Mouse (Mus musculus) right cerebral cortex, adult 2 months (tissue): ENCODE measurements around the gene Hoxa4.

Experiments used
- DNase-seq, 2 experiments: peaks; one replicate each; pipeline ENCODE4 v3.0.0; 2021 to 2022; ENCODE audit warnings: low spot score in 2 of 2

Gene Hoxa4

DNA sequence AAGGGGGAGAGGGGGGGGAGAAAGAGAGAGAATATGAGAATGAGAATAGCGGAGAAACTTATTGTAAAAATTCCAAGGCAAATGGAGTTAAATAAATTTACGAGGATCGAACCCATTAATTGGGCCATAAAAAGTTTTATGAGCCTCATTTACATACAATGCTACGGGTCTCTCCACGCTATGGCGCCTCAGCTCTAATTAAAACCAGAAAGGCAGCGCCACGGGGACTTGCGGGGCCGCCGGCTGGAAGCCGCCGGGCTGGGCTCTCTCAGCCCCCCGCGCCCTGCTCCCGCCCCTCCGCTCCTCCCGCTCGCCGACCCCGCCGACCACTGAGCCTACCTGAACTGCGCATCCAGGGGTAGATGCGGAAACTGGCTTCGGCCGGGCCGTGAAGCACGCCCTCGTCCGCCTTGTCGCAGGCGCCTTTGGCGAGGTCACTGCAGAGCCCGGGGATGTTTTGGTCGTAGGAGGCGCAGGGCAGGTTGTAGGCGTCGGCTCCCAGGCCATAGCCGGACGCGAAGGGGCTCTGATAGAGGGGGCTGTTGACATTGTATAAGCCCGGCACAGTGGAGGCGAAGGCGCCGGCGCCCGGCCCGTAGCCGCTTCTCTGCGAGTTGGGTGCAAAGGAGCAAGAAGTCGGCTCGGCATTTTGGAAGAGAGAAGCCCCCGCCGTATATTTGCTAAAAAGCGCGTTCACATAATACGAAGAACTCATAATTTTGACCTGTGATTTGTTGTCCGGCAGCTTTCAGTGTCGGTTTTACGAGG lies 25.3 kb upstream of the Hoxa4 start:
- DNase-seq: no peak

DNA sequence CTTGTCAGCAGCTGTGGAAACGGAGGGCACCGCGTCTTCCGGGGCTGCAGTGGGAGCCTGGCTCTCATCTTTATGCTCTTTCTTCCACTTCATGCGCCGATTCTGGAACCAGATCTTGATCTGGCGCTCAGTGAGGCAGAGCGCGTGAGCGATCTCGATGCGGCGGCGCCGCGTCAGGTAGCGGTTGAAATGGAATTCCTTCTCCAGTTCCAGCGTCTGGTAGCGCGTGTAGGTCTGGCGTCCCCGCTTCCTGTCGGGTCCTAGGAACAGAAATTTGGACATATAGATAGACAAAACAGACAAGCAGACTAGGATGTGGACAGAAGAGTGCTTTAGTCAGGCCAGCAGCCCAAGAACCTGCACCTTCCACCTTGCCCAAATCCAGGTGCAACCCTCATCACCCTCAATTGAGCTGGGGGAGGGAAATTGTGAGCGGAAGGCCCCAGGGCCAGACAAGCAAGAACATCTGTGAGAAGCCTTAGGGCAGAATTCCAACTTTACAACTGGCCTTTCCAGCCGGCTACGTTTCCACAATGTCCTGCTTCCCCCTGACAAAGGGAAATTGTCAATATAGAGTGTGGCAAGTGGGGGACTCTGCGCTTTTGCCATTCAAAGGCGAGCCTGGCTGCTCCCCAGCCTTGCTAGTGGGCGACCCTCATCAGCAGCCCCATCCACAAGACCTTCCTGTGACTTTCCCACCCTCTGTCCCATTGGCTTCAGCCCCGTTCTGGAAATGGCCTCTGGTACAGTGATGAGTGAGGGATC lies 24.4 kb upstream of the Hoxa4 start:
- DNase-seq: peak in 1 of 2 experiments; percentile 4

DNA sequence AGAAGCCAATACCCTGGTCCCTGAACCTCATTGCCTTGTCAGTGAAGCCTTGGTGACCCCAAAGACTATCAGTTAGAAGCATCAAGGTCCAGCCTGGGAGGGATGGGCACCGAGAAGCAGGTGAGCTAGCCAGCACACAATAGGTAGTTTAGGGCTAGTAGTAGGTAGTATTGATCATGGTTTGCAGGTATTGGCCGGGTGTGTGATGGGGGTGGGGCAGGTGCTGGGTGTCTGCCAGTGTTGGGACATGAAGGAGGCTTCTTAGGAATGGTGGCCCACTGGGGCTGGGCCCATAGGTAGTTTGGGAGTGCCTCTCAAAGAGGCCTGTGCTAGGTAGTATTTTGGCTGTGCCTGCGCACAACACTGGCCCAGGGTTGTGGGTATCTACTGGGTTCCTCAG lies 23.5 kb upstream of the Hoxa4 start:
- no peak for DNase-seq

DNA sequence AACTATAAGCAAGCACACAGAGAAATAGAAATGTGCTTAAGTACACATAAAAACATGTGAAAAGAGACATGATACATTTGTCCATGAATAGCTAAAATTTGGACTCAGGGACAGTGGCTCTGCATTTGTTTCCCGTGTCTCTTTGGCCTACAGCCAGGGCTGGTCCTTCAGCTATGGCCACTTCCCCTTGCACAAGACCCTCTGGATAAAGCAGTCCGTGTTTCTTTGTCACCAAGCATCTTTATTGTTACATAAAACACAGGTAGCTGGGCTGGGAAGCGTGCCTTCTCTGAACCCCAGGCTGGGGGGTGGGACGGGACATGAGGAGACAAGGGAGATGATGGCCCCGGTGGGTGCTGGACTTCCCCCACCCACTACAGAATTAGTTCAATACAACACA lies 22.7 kb upstream of the Hoxa4 start:
- no peak for DNase-seq

DNA sequence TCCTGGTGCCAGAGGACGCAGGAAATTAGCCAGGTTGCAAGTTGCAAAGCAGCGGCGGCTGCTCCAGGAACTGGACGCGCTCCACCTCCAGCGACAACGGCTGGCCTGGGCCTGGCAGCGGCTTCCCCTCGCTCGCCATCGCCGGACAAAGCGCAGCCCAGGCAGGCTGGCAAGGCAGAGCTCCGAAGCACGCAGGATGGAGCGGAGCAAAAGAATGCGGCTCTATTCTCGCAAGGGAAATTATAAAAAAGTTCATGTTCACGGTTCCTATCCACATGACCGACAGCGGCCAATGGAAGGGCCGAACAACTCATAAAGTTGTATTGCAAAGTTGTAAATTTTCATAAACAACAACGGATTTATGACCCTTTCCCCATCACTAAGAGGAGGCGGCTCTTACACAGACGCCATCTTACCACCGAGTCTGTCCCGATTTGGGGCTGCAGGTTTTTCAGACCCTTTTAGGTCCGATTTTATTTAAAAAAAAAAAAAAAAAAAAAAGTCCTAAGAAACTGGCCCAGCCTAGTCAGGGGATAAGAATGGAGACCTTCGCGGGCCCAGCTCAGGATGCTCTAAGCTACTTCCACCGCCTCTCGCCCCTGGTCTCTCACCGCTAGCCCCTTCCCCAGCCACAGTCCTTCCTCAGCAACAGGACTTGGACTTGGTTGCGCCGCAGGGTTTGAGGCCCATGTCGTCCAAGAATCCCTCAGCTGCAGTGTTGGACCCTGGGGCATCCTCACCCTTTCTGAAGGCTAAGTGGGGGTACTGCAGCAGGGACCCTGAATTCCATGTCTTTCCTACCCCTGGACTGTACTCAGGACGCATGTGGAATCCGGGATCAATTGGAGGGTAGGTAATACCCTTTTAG lies 21.8 kb upstream of the Hoxa4 start, which contains the start of the genes Hoxa3 and Gm28308:
Gene Hoxa3, minus strand, starts transcription at position 218 of the 868 bp plus-strand sequence.
Gene Gm28308, minus strand, starts transcription at position 221 of the 868 bp plus-strand sequence.
- DNase-seq: no peak

DNA sequence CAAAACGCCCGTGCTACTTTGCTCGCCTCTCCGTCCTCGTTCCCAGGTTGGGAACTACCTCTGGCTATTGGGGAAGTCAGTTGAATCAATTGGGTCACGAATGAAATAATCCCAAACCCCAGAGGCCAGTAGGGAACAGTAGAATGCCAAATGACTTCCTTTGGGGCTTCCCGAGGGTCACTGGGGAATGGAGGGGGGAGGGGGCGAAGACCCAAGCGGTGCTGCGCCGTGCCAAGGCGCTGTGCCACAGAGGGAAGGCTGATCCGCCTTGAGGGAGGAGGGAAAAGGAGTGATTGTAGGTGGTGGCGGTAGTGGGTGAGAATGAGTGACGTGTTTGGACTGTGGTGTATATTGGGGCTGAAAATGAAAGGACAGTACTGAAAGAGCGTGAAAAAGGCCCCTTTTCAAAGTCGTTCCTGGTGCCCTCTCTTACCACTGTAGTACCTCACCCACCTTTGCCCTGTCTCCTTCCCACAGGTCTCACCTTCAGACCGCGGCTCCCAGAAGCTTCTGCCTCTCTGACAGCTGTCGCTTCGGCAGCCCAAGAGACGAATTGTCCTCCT lies 21.1 kb upstream of the Hoxa4 start:
- DNase-seq: no peak

DNA sequence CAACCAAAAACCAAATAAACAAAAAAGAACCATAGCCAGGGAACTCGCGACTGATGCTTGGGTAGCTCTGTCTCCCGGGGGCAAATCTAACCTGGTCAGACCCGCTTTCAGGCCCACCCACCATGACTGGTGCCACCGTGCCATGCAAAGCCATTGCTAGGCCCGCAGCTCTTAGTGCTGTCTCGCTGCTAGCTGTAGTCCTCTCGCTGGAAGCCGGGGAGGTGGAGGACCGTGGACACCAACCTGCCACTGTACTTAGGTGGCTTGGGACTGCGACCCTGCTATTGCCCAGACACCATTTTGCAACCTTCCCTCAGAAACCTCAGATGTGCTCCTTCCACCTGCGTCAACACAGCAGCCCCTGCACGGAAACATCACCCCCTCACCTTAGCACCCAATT lies 20.4 kb upstream of the Hoxa4 start:
- DNase-seq: no peak

DNA sequence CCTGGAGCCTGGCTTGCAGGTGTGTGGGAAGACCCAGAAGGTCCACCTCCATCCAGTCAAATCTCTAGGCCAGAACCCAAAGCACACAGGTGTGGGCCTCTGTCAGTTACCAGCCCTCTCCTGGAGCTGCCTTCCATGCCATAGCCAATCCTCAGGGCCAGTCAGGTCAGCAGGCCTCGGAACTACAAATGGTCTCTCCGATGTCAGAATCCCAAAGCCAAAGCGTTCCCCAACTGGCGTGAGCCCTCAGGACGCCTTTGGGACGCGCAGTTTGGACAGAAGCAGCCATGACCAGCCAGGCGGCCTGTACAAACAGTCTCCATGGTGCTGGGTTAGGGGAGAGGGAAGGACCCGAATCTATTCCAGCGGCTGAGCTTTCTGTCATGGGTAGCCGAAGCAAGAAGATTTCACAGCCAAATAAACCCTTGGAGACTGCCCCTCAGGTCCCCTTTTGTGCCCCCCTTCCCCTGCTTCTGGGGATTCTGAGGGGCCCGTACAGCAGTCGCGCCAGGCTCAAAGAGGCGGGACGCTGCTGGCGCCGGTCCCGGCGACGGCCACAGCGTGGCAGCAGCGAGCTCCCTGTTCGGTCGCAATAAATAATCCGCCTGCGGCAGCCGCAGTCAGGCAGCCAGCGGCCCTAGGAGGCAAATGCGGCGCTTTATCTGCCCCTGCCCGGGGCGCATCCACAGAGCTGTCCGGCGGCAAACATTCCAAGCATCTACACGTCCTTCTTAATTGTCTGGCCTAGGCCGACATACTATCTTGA lies 19.8 kb upstream of the Hoxa4 start:
- DNase-seq: peak; percentile 38 to 65

DNA sequence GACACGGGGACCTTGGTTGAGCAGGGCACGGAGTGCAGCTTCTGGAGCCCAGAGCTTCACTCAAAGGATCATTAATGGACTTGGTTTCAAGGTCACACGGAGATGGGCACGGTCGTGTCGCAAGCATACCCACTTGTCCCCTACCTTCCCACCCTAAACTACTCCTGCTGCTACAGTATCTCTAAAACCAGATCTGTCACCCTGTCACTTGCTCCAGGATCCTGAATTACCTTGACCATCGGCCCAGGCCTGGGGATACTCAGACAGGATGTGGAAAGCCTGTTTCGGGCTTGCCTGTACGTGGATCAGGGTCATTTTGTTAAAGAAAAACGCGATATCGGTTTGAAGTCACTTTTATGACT lies 18.1 kb upstream of the Hoxa4 start:
- DNase-seq: no peak

DNA sequence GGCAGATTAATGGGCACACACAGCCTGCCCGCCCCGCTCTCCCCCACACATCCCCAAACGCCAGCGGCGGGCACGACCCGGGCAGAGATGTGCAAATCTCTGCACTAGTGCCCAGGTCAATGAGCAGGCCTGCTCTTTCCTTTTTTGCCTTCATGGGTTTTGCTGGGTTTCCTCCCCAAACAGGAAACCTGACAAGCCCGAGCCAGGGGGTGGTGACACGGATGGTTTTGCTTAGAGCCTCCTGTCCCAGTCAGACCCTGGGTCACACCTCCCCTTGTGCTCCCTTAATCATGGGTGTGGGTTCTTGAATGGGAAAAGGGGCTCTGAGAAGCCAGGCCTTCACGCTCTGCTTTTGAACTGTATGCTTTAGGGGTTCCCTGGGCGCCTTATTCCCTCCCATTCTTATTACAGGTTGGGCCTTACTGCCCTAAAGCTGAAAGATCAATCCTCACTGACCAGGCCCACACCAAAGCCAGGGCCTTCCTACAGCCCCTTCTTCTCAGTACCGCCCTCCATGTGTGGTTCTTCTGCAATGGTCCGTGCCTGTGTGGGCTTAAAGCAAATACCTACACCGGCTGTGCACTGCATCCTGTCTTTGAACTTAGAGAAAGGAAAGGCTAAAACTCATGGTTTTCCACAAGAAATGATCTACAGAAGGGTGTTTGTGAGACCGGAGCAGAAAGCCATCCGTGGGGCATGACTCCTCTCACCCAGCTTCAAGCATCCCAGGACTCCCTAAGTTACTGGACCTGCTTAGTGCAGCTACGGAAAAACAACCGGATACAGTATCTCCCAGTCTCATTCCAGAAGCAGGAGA lies 17.5 kb upstream of the Hoxa4 start:
- DNase-seq: no peak

DNA sequence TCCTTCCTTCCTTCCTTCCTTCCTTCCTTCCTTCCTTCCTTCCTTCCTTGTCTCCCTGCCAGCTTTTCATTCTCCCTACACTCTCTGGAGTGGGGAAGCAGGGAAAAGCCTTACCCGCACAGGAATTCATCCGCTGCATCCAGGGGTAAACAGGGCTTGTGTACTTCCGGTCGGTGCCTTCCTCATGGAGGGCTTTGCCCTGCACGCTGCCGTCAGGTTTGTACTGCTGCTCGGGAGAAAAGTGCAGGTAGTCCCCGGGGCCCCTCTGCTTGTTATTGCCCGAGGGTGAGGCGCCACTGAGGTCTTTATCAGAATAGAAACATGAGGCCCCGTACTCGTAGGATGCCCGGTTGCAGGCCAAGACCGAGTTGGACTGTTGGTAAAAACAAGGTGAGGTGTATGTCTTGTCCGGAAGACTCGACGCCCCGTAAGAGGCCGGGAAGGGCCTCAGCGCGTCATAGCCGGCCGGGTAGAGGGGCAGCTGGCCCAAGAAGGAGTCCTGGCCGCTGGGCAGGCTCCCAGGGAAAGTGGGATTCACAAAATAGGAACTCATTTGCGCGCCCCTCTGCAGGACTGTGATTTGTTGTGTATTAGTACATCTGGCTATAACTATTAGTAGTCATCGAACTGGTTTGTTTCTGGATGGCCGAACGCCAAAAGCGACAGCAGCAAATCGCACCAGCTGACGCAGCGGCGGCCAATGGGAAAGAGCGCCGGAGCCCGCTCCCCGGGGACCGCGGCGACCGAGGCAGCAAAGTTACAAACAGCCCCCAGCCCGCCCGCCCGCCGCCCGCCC lies 16.7 kb upstream of the Hoxa4 start, which contains the start of gene Hoxa6:
Gene Hoxa6, minus strand, starts transcription at position 651 of the 796 bp plus-strand sequence.
- DNase-seq: no peak

DNA sequence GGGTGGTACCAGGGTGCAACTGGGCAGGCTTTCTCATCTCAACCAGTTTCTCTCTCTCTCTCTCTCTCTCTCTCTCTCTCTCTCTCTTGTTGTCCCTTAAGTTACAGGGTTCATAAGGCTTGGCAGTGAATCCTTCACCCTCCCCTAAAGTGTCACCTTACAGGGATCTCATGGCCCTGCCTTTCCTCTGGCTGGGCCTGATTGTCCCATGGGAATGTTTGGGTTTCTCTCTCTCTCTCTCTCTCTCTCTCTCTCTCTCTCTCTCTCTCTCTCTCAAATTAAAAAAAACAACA lies 16.1 kb upstream of the Hoxa4 start:
- no peak for DNase-seq

DNA sequence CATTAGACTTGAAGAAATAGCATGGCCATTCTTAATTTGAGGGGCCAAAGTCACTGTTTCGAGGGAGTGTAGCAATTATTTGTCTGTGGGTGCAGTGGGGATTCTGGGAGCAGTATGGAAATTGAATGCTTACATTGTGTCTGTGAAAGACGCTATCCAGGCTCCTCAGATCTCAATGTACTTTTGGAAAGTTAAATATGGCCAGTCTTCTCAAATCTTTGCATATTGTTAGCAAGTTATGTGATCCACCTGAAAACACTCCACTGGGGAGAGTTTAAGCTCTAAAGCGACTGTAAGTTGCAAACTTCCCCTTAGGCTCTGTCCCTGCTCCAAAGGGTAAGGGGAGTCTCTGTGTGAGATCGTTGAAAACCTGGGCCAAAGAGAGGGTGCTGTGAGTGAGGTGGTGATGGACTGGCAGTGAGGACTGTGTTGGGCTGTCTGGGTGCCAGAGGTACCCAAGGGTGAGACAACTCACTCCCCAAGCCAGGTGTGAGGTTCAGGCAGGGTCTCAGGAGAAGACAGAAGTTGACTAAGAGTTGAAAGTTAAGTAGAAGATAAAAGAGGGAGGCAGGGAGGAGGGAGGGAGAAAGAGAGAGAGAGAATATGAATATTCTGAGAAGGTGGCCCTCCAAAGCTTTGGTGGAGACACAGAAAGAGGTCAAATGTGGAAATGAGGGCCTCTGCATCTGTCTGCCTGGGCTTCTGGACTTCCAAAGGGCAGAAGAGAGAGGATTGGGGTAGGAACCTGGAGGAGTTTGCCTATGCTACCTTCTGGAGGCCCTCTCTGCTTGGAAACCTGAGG lies 15.5 kb upstream of the Hoxa4 start:
- no peak for DNase-seq

DNA sequence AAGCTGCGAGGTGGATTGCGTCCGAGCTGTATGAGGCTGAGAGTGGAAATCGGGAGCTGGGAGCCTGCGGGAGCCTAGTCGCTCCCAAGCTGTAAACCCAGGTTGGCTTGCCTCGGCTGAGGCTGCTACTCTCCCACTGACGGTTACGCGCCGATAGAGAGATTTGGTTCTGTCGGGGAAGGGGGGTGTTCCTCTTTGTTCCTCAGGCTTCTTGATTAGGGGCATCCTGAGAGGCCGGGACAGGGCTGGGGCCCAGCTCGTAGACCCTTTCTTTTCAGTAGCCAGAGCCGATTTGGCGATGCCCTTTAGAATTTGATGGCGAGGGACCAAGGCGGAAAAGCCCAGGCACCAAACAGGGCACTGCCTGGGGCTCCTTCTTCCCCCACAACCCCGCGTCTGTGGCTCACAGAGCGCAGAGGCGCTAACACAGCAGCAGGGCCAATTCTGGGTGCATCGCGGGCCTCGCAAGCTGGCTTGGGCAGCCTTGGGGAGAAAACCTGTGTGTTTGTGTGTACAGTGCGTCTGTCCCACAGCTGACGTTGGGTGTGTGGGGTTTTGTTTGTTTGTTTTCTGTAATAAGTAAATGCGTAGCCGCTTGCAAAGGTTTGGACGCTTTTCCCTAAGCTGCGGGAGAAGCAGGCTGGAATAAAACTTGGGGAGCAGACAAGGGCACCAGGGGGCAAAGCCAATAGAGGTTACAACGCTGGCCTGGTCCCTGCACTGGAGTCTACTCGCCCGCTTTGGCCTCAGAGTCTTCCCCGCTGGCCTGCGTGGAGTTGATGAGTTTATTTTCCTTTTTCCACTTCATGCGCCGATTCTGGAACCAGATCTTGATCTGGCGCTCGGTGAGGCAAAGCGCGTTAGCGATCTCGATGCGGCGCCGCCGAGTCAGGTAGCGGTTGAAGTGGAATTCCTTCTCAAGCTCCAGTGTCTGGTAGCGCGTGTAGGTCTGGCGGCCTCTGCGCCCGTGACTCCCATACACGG lies 14.4 kb upstream of the Hoxa4 start:
- DNase-seq: no peak

DNA sequence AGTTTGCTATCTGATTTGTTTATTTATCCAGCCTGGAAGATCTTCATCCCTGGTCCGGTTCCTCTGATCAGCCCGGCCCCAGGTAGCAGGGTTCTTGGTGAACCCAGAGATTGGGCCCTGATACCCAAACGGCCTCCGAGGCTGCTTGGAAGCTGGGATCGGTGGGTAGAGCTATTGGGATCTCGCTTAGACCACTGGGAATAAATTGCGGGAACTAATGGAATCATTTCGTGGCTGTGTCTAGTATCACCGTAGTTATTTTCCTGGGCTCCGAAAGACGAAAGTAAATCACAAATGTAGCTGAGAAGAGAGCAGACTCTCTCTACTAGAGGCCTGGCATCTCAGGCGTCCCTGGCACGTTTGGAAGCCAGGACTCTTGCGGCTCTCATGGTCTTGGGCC lies 13.7 kb upstream of the Hoxa4 start:
- no peak for DNase-seq

DNA sequence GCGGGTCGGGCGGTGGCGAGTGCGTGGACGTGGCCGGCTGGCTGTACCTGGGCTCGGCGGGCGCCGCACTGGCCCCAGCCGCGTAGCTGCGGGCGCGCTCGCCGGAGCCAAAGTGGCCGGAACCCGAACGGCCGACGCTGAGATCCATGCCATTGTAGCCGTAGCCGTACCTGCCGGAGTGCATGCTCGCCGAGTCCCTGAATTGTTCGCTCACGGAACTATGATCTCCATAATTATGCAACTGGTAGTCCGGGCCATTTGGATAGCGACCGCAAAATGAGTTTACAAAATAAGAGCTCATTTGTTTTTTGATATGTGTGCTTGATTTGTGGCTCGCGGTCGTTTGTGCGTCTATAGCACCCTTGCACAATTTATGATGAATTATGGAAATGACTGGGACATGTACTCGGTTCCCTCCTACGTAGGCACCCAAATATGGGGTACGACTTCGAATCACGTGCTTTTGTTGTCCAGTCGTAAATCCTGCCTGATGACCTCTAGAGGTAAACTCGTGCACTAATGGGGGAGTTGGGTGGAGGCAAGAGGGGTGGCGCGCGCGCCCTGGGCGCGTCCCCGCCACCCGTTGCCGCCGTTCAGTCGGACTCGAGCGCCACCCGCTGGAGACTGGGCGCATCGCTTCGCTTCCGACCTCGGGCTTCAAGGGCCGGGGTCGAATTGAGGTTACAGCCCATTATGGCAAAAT lies 12.6 kb upstream of the Hoxa4 start, which contains the start of gene Hoxa5:
Gene Hoxa5, minus strand, starts transcription at position 538 of the 703 bp plus-strand sequence.
- no peak for DNase-seq
